Mouse (Mus musculus): ENCODE measurements around the gene Cys1.
"Not testable (repeated sequence)": the region's sequence is repeated elsewhere in the genome, so short reads cannot be mapped to it uniquely, and the experiment has no call there.

Cys1 gene

DNA sequence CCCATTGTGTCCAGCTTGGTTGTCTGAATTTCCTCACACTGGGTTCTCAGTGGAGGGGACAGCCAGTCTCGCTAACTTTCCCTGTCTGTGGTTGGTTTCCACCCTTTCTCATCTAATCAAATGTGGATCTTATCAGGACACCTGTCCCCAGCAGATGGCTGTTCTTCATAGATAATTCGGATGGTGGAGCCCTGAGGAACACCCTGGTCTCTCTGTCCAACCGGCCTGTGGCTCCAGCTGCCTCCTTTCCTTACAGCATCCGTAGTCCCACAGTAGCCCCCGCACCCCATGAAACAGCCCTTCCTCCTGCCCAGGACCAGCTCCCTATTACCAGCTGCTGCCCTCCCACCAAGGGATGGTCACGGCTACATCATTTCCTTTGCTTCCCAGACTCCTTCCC lies 35.7 kb downstream of the Cys1 start:
- DNase-seq (ENCODE audit: low spot score in 2 of 2), result no peak

DNA sequence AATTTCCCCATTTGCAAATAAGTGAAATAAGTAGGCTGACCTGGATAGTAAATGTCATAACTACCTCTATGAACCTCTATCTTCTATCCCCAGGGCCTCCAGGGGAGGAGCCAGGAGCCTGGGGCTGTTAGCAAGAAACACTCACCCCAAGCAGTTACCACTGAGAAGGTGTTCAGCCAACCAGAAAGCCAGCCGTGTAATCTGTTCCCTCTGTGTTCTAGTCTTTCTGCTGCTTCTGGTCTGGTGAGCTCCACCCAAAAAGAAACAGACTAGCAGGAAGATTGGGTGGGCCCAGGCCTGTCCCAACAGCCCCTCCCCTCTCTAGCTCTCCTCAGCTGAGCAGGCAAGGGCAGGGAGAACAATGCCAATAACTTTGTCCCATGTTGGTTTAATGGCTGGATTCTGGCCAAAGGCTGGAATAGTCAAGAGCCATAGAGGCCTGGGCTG lies 37.5 kb downstream of the Cys1 start:
- DNase-seq (ENCODE audit: low spot score in 2 of 2), result no peak

DNA sequence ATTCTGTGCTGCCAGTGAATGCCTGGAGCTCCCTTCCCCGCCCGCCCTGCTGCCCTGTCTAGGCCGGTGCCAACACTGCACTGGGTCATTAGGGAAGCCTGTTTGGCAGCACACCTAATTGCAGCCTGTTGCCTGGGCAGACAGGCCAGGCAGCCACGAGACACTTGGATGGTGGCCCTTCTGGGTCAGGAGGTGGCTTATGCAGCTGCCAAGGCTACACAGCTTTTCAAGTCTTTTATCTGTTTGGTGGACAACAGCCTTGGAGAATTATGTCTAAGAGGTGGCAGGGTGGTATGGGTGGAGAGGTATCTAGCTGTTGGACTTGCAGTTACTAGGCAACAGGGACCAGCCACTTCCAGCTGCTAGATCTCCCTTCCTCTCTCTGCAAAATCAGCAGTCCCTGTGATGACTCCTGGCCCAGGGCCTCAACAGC lies 39.2 kb downstream of the Cys1 start:
- DNase-seq (ENCODE audit: low spot score in 2 of 2), result peak in 1 of 2 experiments; percentile 39

DNA sequence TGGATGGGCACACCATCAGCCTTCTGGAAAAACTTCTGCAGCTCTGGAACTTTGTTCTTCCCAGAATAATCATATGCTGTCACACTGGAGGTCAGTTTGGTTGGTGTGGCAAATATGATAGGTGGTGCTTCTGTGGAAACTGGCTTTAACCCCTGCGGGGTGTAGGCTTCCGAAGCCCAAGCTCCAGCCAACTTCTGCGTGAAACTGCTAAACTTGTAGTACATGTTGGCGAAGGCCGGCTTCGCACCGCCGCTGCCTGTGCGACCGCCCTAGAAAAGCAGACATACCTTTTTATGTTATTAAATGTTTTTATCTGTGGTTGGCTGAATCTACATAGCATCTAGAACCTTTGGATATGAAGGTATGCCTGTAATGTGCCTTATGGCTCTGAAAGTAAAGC lies 42.8 kb downstream of the Cys1 start:
- DNase-seq (ENCODE audit: low spot score in 2 of 2), result not testable (repeated sequence)

DNA sequence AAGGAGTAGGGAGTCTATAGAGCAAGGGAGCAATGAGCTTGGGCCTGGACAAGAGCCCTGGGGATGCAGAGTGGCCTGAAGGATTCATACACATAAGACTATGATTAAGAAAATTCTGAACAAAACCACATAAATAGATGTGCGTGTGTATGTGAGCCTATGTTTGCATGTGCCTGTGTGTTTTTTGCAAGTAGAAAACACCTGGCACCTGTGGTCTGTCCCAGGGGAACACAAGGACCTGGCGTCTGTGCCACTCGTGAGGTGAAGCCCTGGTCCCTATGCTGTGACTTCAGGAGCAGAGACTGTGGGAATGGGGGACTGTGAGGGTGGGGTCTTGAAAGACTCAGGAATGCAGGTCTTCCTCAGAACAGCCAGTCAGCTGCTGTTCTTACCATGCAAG lies 47.0 kb downstream of the Cys1 start:
- no peak for DNase-seq (ENCODE audit: low spot score in 2 of 2)

DNA sequence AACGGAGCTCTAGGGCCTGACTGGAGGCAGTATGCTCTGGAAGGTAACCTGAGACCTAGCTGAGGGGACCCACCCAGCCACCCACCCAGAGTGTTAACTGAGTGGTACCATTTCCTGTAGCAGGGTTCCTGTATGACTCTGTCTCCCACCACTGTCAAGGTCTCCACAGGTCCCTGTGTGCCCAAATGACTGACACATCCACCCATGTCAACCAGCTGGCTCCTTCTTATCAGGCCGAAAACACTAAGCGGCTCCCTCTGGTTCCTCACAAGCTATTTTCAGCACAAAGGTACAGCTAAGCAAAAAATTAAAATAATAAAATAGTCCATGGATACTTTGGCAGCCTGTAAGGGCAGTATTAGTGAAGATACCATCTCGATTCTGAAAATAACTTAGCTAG lies 47.4 kb downstream of the Cys1 start:
- DNase-seq (ENCODE audit: low spot score in 2 of 2), result no peak

DNA sequence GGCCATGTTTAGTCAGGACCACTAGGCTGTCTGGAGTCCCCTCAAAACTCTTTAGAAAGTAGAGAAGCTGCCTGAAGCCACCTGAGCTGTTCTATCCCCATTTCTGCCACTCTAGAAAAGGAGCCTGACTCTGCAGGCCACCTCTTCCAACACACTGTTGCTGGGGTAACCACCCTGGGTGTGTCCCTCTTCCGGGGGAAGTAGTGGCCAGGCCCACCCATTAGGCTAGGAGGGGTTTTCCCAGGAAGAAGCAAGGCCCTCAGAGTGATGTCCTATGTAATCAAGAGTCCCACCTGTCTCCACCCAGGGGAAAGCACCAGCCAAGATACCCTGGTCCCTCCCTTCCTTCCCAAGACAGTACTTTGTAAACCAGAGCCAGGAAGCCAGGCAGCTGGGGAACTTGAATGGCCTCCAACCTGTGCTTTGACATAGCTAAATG lies 47.8 kb downstream of the Cys1 start:
- no peak for DNase-seq (ENCODE audit: low spot score in 2 of 2)

DNA sequence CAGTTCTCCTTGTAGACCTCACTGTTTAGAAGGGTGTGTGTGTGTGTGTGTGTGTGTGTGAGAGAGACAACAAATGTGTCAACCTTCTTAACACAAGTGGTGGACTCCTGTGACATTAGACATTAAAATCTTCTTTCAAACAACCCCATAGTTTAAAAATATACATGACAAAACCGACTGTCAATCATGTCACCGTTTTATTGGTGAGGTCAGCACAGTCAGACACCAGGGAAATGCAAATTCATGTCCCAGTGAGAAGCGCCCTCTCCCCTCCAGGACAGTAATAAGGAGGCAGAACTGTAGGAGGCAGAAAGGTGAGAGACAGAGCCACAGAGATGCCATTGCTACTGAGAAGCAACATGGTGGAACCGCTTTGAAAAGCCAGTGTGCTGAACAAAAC lies 49.2 kb downstream of the Cys1 start:
- no peak for DNase-seq (ENCODE audit: low spot score in 2 of 2)

DNA sequence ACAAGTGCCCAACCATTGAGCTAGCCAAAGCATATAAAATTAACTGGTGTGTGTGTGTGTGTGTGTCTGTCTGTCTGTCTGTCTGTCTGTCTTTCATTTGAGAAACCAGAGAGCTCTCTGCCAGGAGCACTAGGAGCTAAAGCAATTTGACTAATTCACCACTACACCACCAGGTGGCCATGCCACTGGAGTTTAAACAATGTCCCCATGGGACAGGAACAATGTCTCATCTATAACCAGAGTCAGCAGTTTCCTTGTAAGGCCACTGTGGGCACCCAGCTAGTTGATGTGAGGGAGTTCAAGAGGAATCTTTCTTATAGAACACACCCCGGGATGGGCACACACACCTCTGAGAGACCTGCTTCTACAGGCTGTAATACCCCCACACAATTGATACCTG lies 51.4 kb downstream of the Cys1 start:
- peak in 1 of 2 experiments; percentile 33 for DNase-seq (ENCODE audit: low spot score in 2 of 2)

DNA sequence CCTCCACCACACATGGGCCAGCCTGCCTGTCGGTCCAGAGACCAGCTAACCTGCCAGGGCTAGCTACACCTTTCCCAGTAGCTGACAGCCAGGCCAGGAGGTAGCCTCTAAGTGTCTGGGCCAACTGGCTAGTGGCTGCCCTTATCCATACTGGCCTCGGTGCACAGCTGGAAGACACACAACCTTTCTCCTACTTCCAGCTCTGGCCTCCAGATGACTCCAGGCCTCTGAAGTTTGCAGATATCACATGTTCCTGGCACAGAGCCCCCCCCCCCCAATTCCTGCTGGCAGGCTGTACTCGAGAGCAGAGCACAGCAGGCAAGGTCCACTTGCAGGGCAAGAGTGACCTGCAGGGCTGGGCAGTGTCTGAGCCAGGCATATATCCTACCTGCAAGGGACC lies 54.4 kb downstream of the Cys1 start:
- no peak for DNase-seq (ENCODE audit: low spot score in 2 of 2)

DNA sequence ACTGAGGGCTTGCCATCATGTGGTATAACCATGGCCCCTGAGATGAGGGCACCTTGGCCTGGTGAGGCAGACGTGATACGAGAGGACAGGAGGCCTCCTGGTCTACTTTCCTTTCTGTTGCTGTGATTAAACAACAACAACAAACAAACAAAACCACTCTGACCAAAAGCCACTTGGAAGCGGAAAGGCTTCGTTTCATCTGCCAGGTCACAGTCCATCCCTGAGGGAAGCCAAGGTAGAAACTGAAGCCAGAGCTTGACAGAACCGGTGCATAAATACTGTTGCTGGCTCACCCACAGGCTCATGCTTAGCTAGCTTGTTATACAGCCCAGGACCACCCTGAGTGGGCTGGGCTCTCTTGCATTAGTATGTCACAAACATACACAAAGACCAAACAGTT lies 55.2 kb downstream of the Cys1 start:
- no peak for DNase-seq (ENCODE audit: low spot score in 2 of 2)

DNA sequence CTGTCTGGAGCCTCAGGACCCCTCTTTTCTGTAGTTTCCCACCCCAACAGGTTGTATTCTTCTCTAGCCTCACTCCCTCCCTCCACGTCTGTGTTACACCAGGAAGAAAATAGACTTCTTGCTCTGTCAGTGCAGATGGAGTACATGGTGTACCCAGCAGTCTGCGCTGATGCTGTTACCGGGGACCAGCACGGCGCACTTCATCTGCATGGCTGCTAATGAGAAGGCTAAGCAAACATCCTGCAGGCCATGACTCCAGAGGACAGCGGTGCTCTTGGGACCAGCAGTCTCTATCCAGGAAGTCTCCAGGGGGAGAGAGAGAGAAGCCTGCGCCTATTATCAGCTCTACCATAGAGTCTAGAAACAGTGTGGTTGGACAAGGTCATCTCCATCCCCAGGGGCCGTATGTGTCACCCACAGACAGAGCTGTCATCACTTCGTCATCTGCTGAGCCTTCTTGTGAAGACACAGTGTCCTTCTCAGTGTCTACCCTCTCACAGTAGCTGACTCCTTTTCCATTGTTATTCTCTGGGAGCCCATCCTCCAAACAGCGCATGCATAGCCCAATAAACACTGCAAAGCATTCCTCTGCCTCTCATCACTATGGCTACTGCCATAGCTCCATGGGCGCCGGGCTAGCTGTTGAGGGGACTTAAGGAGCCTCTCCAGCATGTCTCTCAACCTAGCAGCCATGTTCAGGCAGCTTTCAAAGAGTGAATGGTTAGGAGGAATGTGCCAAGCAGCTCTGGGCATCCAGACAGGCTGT lies 57.9 kb downstream of the Cys1 start:
- no peak for DNase-seq (ENCODE audit: low spot score in 2 of 2)

DNA sequence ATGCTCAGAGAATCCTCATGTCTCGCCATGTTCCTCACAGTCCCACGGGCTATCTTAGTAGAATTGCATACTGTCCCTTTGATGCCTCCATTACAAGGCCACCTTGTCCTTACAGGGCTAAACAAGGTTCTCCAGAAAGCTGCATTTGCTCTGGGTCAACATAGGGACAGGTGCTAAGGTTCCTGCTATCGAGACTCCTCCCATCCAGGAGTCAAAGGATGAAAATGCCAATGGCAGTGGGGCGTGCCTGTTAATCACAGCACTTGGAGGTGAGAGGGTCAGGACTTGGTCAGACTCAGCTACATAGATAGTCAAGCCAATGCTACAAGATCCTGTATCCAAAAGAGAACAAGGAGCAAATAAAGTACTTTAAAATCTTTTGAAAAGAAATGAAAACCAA lies 62.2 kb downstream of the Cys1 start:
- DNase-seq (ENCODE audit: low spot score in 2 of 2), result no peak

Data from left cerebral cortex, adult 9 months (tissue).